Mouse (Mus musculus): ENCODE data around the gene Jak1.

Gene Jak1

DNA sequence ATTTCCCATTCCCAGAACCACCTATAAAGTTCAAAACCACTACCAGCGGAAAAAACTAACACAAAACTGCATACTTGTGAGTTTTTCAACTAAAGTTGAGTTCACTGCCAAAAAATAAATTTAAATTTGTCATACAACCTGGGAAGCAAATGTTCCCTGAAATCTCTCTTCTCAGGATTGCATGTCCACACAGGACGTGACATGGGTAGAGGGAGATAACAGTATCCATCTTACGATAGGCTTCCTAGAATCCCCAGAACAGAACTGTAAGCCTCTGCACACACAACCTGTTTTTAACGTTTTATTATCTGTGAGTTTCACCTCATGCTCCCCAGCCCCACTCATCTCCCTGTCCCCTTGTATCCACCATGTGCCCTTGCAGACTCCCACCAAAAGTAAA is 26.5 kb downstream of the Jak1 start:
- no peak for DNase-seq (ENCODE audit: low spot score)

DNA sequence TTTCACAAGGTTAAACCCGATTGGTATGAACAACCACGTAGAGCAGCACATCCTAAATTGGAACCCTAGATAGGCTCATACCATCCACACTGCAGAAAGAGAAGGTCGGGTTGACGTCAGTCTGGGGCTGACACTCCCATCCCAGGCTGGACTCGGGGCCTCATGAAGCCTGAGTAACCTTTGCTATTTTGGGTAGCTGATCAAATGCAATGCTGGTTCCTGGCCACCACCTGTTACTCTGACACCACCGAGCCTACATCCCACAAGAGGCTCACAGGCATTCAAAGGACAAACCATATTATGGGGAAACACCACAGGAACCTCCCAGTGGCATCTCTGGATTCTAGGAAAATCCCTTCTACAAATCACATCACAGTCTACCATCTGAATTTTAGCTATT is 28.3 kb downstream of the Jak1 start:
- DNase-seq (ENCODE audit: low spot score), result no peak

DNA sequence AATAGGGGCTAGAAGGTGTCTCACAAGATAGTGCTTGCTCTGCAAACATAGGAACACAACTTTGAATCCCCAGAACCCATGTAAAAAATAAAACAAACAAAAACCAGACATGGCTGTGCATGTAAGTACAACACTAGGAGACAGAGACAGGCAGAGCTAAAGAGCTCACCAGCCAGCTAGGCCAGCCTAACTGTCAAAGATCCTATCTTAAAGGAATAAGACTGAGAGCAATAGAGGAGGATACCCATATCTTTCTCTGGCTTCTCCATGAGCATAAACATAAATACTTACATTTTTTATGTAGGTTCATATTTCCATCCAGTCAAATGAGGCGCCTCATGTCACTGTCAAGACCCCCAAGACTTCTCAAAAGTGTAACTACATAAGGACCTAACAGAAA is 29.1 kb downstream of the Jak1 start:
- no peak for DNase-seq (ENCODE audit: low spot score)

DNA sequence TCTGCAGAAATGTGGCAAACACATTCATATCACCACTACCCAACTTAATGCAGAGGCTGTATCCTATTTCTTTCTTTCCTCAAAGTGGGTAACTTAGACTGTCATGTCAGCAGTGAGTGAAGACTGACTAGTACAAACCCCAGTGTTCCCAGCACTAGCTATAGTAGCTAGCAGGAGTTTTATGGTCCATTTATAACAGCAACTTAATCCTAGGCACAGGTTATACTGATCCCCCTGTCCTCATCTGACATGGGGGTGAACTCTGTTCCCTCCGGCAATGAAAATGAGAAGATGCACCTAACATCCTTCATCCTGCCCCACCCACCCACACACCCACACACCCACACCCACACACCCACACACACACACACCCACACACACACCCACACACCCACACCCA is 30.3 kb downstream of the Jak1 start:
- no peak for DNase-seq (ENCODE audit: low spot score)

DNA sequence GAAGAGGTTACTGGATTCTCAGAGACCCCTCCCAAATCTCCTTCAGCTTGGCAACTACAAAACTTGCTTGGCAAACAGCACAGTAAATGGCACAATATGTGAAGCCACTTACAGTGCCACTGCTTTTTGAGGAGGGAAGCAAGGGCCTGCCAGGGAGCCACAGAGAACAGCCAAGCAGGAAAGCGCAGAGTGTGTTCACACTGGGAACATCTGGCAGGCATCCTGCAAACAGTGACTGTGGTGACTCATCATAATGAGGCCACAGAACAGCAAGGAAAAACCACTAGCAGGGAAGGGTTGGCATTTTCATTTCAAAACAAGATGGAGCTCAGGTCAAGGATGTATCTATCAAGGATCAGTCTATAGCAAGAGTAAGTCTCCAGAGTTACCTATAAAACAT is 30.8 kb downstream of the Jak1 start:
- DNase-seq (ENCODE audit: low spot score), result no peak

DNA sequence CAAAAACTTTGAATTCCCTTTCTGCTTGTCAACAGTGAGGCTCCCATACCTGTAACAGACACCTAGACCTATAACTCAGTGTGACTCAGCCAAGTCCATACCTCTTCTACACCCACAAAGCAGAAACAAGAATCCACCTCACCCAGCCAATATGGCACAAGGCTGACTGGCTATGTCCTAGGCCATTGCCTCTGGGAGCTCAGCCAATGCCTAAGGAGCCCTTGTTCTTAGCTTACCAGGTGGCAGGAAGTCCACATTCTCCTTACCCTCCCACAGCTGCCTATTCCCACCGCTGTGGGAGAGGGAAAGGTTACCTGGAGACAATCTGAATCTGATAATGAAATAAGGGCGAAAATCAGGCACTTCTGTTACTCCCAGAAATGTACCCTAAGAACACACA is 34.5 kb downstream of the Jak1 start:
- DNase-seq (ENCODE audit: low spot score), result no peak

DNA sequence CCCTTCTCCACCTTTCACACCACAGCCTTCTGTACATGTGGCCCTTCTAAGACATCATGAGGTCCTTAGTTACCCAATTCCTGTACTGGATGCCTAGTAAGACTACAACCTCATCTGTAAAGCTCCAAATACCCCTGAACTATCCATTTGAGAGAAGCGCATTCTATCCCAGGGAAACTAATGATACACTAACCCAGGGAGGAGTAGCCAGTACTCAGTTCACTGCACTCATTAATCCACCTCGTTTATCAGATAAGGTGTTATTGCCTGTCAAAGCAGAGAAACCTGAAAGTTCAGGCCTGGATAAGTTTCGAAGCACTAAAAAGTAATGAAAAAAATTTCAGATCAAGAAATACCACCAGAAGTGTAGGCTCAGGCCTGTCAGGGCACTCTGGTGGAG is 37.7 kb downstream of the Jak1 start:
- no peak for DNase-seq (ENCODE audit: low spot score)

DNA sequence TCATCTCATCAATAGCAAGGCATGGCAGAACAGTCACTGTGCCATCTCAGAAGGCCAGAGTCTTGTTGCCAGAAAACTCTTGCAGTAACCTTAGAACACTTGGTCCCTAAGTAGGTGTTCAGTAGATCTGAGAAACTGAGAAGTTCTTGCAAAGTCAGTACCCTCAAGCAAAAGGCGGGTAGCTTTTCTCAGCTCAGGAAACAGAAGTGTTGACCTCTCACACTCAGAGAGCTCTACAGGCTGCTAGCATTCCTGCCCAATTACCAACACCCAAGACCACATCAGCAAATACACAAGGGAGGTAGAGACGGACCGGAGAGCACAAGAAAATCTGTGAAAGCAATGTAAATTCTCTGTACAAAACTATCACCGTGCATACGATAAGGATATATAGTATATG is 39.1 kb downstream of the Jak1 start:
- no peak for DNase-seq (ENCODE audit: low spot score)

DNA sequence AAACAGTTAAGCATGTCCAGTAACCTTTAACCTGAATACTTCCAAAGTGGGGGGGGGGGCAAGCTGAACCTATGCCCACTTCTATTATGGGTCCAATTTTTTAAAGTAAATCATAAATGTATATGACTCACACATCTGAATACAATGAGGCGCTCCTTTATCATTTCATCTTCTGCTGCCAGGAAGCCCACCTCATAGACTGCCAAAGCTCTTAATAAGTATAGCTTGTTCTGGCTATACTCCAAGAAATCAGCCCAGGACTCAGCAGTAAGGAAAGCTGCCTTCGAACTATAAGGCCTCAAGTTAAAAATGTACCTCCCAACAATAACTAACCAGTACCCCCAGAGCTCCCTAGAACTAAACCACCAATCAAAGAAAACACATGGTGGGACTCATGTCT is 44.1 kb downstream of the Jak1 start:
- DNase-seq (ENCODE audit: low spot score), result no peak

DNA sequence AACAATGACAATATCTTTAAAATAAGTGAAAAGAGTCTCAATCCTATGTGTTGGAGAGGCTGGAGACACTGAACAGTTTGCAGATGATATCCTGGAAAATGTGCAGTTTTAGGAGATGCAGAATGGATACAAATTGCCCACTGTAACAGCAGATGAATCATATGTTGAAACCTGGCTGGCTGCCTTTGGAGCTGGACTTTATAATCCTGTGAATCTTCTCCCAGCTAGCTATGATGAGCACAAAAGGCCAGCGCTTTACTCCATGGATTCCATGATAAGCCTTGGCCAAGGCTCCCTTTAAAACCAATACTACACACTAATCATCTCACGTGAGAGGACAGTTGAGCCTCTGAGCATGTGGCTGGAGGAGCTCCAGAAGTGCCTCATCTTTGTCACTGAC is 45.2 kb downstream of the Jak1 start:
- DNase-seq (ENCODE audit: low spot score), result no peak

DNA sequence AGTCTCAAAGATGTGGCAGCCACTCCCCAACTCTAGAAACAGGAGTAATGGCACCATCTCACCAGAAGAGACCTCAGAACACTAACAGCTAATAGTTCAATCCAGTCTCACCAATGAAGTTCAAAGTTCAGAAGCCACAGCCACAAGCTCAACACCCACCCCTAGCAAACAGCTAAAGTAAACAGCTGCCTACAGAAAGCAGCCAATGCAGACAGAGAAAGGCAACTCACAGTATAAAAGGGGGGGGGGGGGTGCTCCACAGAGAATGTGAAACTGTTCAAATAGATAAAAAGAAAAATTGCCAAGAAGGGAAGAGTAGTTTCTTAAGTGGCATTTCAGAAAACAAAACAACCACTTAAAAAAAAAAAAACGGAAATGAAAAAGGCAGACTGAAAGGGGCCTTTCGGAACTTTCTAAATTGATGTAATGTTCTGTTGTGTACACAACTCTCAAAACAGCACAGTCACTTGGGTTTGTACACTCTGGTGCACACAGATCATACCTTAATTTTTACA is 48.0 kb downstream of the Jak1 start:
- DNase-seq (ENCODE audit: low spot score), result no peak

DNA sequence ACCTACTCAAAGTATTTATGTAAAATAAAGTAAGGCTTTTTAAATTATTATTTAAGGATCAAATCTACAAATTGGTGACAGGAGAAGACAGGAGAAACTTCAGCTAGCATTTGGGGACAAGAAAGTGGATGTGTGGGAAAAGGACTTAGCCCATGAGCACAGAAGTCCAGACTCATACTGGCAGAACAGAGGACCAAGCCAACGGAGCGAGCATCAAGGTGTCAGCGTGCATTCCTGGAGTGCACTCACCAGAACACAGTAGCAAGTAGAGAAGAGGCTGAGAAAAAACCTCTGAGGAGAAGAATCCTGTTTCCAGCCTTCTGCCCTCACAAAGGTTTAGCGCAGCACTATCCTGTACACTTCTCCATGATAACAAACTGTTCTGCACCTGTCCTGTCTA is 48.8 kb downstream of the Jak1 start:
- DNase-seq (ENCODE audit: low spot score), result no peak

DNA sequence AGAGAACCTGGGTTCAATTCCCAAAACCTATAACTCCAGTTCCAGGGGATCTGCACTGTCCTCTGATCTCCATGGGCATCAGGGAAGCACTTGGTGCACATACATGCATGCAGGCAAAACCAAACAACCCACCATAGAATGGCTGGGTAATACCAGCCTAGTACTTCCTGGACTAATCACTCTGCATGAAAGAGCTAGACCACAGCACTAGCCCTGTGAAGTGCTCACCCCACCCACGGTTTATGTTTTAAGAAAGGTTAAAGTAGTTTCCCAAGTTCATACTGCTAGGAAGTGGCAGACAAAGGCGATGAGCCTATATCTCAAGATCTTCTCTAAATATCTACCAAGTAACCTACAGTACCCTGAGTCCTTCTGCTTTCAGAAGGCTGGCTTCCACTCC is 51.6 kb downstream of the Jak1 start:
- DNase-seq (ENCODE audit: low spot score), result no peak

DNA sequence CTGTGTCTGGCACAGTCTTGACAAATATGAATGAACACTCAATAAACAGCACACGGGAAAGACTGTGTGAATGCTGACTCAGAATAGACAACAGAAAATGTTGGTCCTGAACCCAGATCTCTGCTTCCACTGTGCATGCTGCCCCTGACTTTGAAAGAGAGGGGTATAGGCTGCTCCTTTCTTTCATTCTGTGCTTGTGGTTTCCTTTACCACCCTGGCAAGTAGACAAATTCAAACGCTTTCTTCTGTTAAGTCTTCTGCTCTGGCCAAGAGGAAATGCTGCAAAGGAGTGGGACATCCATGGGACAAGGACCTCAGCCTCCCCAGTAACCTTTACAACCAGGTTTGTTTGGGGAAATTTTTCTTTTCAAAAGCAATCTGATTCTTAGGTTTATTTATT is 57.6 kb downstream of the Jak1 start:
- DNase-seq (ENCODE audit: low spot score), result no peak

DNA sequence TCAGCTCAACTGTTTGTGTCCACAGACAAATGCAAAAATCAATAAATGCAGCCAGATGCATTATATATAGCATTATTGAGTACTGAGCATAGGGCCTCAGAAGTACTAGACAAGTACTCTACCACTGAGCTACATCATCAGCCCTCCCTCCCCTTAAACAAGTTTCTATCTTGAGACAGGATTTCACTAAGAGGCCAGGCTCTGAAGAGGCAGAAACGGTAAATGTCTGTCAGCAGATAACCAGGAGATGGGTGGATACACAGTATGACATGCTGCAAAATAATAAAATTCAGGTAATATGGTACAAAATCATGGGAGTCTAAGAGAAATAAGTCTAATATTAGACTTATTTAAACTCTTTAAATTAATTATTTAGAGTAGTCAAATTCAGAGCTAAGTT is 61.6 kb downstream of the Jak1 start:
- no peak for DNase-seq (ENCODE audit: low spot score)

DNA sequence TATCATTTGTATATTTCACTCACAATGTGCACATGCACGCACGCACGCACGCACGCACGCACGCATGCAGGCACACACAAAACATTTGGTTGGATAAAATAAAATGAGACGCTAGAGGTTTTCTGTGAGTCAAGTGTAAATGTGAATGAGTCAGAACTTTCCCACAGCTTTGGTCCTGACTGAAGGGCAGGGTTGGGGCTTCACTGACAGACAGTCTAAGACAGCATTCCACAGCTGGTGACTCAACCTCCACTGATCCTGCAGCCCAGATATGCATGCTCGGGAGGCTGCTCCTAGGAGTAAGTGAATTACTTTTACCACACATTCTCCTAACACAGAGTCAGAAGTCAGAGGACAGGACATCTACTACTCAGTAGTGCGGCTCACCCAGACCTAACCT is 62.5 kb downstream of the Jak1 start:
- no peak for DNase-seq (ENCODE audit: low spot score)

DNA sequence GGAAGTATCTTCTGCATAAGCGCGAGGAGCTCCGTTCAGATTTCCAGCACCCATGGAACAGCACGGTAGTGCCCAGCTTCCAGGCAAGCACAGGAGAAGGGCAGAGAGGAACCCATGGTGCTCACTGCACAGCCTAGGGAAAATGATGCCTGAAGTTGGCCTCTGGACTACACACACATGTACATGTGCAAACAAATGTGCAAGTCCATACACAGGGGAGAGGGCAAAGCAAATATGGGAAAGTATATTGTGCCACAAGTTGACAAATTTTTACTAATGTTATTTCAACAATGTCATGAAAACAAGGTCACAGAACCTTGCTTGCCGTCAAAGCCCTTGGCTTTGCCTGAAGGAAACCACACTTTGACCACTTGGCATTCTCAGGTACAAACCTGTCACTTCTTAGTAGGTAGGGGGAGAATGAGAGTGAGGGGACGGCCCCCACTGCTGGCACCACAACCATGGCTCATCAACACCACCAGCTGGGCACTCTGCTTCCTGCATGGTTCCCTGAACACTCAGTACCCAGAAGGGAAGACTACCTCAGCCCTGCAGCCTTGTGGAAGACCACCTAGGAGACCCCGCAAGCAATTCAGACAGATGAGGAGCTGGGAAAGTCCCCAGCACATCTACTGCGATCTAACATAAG is 65.5 kb downstream of the Jak1 start:
- no peak for DNase-seq (ENCODE audit: low spot score)

DNA sequence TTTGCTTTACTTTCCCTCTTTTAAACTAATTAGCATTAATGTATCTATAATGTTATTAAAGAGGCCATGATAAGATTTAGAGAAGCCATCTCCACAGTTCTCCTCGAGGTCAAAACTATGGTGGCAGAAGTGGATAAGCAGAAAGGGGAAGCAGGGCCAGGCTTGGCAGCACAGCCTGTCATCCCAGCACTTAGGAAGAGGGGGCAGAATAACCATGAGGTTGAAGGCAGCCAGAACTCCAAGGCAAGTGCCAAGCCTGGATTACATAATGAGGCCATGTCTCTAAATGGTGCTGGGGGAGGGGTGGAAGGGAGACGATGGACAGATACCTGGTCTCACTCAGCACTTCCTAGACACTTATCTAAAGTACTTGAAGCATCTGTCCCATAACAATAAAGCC is 66.7 kb downstream of the Jak1 start:
- peak; percentile 39 for DNase-seq (ENCODE audit: low spot score)

DNA sequence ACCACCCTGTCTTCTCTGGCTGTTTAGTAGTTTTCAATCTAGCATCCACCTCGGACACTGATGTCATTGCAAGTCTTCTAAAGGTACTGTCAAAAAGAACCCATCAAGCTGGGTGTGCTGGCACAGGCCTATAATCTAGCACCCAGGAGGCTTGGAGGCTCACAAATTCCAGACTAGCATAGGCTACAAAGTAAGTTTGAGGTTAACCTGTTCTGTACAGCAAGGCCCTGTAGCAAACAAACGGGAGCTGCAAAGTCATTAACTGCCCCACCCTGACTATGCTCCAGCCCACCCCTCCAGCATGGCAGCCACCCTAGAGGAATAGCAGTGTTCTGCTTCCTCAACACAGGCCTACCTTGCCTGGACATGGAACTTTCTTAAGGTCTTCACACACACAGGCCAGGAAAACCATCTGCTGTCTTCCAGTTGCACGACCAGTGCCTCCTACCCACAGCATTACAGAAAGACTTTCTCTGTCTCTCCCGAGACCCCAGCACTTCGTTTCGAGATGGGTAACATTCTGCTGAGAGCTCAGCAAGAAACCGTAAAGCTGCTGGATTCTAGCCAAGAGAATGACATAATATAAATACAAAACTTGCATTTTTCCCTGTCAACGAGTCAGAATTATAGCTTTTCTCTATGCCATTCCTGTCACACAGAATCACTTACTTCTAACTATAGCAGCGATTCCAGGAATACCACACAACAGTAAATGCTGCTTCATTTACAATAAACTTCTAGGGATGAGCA is 67.5 kb downstream of the Jak1 start:
- DNase-seq (ENCODE audit: low spot score), result no peak

DNA sequence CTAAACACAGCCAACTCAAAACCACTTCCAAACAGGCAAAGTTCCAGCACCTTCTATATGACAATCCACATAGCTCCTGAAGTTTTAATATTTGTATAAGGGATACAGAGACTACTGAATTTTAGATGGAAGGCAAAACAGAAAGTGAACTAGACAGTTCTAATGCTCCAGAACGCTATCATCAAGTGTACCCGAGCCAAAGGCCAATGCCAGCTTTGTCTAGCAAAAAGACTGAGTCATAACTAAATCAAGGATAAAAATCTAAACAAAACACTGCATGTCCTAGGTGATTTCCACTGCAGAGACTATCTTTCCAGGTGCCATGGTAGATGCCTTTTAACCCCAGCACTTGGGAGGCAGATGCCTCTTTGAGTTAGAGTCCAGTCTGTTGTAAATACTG is 68.7 kb downstream of the Jak1 start:
- no peak for DNase-seq (ENCODE audit: low spot score)

DNA sequence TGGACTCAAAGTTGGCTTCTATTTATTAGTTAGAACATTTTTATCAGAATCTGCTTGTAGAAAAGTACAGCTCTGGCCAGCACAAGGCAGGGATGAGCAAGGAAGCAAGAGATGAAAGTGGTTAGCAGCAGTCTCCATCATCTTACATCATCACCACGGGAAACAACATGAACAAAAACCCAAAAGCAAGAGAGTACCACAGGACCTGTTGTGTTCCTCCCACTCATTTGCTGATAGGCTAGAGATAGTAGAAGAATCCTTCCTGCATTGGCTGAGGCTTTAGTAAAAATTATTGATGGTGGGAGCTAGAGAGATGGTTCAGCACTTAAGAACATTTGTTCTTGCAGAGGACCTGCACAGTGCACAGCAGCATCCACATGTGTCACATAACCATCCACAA is 70.9 kb downstream of the Jak1 start:
- DNase-seq (ENCODE audit: low spot score), result no peak

DNA sequence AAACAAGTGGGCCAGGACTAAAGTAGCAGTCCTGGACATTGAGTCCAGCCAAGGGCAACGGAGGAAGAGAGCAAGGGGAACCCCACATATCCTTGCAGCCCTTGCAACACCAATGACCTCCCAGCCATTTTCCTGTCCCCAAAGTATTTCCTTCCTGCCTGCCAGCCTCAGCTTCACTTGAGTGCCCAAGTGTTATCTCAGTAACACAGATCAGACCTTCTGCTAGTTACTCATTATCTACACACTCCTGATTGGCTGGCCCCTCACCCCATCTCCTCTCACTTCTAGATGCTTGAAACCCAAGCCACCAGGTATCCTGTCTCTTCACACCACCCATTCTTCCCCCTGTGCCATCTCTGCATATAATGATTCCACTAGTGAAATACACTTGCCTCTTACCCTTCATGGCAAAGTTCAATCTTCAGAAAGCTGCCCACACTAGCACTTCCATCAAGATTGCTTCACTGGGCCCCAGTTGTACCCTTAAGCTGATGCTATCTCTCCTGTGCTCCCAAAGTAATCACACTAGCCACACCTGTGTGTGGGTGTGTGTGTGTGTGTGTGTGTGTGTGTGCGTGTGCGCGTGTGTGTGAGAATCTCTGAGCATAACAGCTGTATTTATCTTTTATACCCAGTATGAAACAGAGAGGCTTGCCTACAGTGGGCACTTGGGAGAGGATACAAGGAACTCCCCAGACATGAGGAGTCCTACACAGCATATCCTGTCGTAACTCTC is 72.7 kb downstream of the Jak1 start:
- no peak for DNase-seq (ENCODE audit: low spot score)

DNA sequence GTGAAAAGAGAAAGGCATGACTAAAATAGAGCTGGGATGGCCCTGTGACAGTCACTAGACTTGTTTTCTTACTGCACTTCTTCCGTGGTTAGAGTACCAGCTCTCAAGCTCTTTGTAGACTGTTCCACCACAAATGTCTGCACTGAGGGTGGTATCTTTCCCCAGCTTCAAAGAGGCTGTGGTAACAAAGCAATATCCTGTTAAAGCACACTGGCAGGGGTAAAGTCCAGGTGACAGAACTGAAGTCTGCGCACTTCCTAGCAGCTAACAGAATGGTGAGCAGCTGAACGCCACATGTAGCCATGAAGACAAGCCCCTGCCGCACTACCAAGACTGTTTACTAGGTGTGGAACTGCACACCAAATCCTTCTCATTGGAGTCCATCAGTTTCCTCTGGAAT is 77.7 kb downstream of the Jak1 start:
- no peak for DNase-seq (ENCODE audit: low spot score)

Measured in layer of hippocampus, adult 9-10 months (tissue).